Mouse (Mus musculus): ENCODE measurements at regions not wholly inside any gene's neighbourhood (a gene's known extent, or its start where the extent isn't known, plus 50 kb on each side); places are given as distances from the start of the nearest gene placed in this dataset.
"Not testable (repeated sequence)": the region's sequence is repeated elsewhere in the genome, so short reads cannot be mapped to it uniquely, and the experiment has no call there.

- in situ Hi-C loops (cut with MboI) = no loop called here
Measured at GRCm38 (mm10) chr3:134330943-134331342, 94.7 kb downstream of the Cxxc4 start.

GRCm38 (mm10) chr3:134331499-134332153 is 95.3 kb downstream of the Cxxc4 start:
- in situ Hi-C loops (cut with MboI) = no loop called here

- in situ Hi-C loops (cut with MboI) = not testable (repeated sequence)
Measured at GRCm38 (mm10) chr3:134339093-134339695, 102.9 kb downstream of the Cxxc4 start.

GRCm38 (mm10) chr3:134365948-134366347 is 129.7 kb downstream of the Cxxc4 start:
- in situ Hi-C loops (cut with MboI) = no loop called here

- in situ Hi-C loops (cut with MboI) = no loop called here
Measured at GRCm38 (mm10) chr3:134366761-134367160, 130.5 kb downstream of the Cxxc4 start.

GRCm38 (mm10) chr3:134368591-134368990 is 132.3 kb downstream of the Cxxc4 start:
- in situ Hi-C loops (cut with MboI) = no loop called here

GRCm38 (mm10) chr3:134369126-134369525 is 132.8 kb downstream of the Cxxc4 start:
- in situ Hi-C loops (cut with MboI) = no loop called here

GRCm38 (mm10) chr3:134379549-134379948 is 143.3 kb downstream of the Cxxc4 start:
- in situ Hi-C loops (cut with MboI) = no loop called here

GRCm38 (mm10) chr3:134390472-134391336 is 154.4 kb downstream of the Cxxc4 start:
- in situ Hi-C loops (cut with MboI) = no loop called here

- in situ Hi-C loops (cut with MboI) = no loop called here
Measured at GRCm38 (mm10) chr3:134400395-134401090, 164.3 kb downstream of the Cxxc4 start.

- in situ Hi-C loops (cut with MboI) = no loop called here
Measured at GRCm38 (mm10) chr3:134415606-134416328, 179.5 kb downstream of the Cxxc4 start.

GRCm38 (mm10) chr3:134427633-134428032 is 191.3 kb downstream of the Cxxc4 start:
- in situ Hi-C loops (cut with MboI) = no loop called here

GRCm38 (mm10) chr3:134466611-134467010 is 230.3 kb downstream of the Cxxc4 start:
- in situ Hi-C loops (cut with MboI) = no loop called here

- in situ Hi-C loops (cut with MboI) = no loop called here
Measured at GRCm38 (mm10) chr3:134487280-134487679, 251.0 kb downstream of the Cxxc4 start.

- in situ Hi-C loops (cut with MboI) = no loop called here
Measured at GRCm38 (mm10) chr3:134489966-134490543, 253.8 kb downstream of the Cxxc4 start.

- in situ Hi-C loops (cut with MboI) = no loop called here
Measured at GRCm38 (mm10) chr3:134509702-134510101, 273.4 kb downstream of the Cxxc4 start.

- in situ Hi-C loops (cut with MboI) = no loop called here
Measured at GRCm38 (mm10) chr3:134525795-134526194, 289.5 kb downstream of the Cxxc4 start.

- in situ Hi-C loops (cut with MboI) = no loop called here
Measured at GRCm38 (mm10) chr3:134560144-134560543, 268.7 kb upstream of the Tacr3 start.

- in situ Hi-C loops (cut with MboI) = no loop called here
Measured at GRCm38 (mm10) chr3:134578759-134579158, 250.0 kb upstream of the Tacr3 start.

- in situ Hi-C loops (cut with MboI) = no loop called here
Measured at GRCm38 (mm10) chr3:134588630-134589029, 240.2 kb upstream of the Tacr3 start.

- in situ Hi-C loops (cut with MboI) = no loop called here
Measured at GRCm38 (mm10) chr3:134602919-134603318, 225.9 kb upstream of the Tacr3 start.
